Mouse (Mus musculus) embryonic fibroblast, embryonic 13.5 days (primary cell): Measurements from ENCODE around the gene Mepce. TPM values are rescaled to one million over a fixed set of nuclear protein-coding genes. Genes with fewer than 3 reads are reported as not detected.
A peak's percentile ranks its signal among the peaks of the same experiment; 100 is the strongest.

Experiments
- H3K27ac ChIP-seq: 2 replicates; pipeline ENCODE4 v1.5.1; 2012; ENCODE audit warnings: low read length, control low read depth, inconsistent platforms; ENCODE audit not compliant: insufficient read depth
- H3K4me1 ChIP-seq: 2 replicates; pipeline ENCODE4 v1.6.1; 2011; ENCODE audit warnings: low read length; ENCODE audit not compliant: control insufficient read depth, insufficient read depth
- H3K4me3 ChIP-seq: 2 replicates; pipeline ENCODE4 v1.5.1; 2011; ENCODE audit warnings: mild to moderate bottlenecking, control low read depth, low read length; ENCODE audit not compliant: insufficient read depth
- CTCF ChIP-seq: IDR thresholded peaks from 2 replicates; pipeline ENCODE4 v1.5.1; 2011; ENCODE audit warnings: mild to moderate bottlenecking, control low read depth, low read length, moderate library complexity, borderline replicate concordance; ENCODE audit not compliant: insufficient read depth
- POLR2A ChIP-seq: IDR thresholded peaks from 2 replicates; pipeline ENCODE4 v1.6.1; 2011; ENCODE audit warnings: low read depth, mild to moderate bottlenecking, control low read depth, low read length, moderate library complexity
- polyA plus RNA-seq: library from polyadenylated mRNA; stranded (reverse); fragments of >200 nt; gene quantifications from 2 replicates; pipeline ENCODE4 v1.2.4, GENCODE M21; 2011; ENCODE audit warnings: low read depth; ENCODE audit not compliant: missing spikeins, insufficient read length

Mepce gene
- polyA plus RNA-seq, 1 experiment = 34.8 TPM

DNA sequence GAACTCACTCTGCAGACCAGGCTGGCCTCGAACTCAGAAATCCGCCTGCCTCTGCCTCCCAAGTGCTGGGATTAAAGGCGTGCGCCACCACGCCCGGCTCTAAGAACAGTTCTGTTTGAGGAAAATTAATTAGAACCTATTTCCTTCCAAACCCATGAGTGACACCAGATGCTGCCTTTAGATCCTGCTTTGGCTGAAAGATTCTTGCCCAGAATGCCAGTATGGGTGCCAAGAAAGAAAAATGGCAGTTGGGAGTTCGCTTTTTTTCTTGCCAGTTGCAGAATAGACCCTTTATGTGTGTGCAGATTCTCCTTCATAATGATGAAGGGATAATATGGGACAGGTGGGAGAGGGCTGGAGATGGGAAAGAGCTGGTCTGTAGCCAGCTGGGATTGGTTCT is 43.3 kb downstream of the Mepce start:
- TF ChIP-seq POLR2A (no peak), CTCF (no peak)
- H3K4me3 ChIP-seq = no peak overlapping the region
- H3K27ac ChIP-seq = no peak overlapping the region
- 0 out of 2 replicates have a peak, but pooled peaks cover 8% of the 10 kb centered on the region for H3K4me1 ChIP-seq

DNA sequence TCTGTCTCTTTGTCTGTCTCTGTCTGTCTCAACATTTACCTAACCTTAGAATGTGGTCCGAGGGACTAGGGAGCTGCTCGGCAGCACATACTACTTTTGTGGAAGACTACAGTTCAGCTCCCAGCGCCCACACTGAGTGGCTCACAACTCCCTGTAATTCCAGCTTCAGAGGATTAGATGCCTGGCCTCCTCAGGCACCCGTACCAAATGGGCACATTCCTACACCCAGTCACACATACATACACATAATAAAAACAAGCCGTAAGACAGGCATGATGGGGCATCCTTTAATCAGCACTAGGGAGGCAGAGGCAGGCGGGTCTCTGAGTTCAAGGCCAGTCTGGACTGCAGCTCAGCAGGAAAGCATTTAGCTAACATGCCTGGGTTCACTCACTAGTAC is 44.6 kb downstream of the Mepce start:
- no peak overlapping the region for H3K4me3 ChIP-seq
- H3K27ac ChIP-seq = no peak overlapping the region
- TF ChIP-seq POLR2A (no peak), CTCF (no peak)
- peaks cover 11% of the 10 kb centered on the region for H3K4me1 ChIP-seq

DNA sequence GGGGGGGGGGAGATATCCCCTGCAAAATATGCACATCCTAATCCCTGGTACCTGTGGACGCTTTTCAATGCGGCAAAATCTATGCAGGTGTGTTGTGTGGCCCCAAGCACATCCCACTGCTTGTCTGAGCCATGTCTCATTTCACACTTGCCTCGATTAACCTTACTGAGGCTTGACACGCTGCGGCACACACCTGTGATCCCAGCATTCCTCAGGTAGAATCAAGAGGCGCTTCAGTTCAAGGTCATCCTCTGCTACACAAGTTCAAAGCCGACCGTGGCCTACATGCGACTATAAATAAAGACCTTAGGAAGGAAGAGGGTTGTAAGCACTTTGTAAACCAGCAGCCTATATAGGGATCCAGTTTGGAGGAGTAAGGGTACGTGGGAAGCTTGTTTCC is 45.4 kb downstream of the Mepce start:
- TF ChIP-seq CTCF (no peak), POLR2A (no peak)
- H3K4me1 ChIP-seq = peaks cover 11% of the 10 kb centered on the region
- H3K27ac ChIP-seq = no peak overlapping the region
- H3K4me3 ChIP-seq = no peak overlapping the region

DNA sequence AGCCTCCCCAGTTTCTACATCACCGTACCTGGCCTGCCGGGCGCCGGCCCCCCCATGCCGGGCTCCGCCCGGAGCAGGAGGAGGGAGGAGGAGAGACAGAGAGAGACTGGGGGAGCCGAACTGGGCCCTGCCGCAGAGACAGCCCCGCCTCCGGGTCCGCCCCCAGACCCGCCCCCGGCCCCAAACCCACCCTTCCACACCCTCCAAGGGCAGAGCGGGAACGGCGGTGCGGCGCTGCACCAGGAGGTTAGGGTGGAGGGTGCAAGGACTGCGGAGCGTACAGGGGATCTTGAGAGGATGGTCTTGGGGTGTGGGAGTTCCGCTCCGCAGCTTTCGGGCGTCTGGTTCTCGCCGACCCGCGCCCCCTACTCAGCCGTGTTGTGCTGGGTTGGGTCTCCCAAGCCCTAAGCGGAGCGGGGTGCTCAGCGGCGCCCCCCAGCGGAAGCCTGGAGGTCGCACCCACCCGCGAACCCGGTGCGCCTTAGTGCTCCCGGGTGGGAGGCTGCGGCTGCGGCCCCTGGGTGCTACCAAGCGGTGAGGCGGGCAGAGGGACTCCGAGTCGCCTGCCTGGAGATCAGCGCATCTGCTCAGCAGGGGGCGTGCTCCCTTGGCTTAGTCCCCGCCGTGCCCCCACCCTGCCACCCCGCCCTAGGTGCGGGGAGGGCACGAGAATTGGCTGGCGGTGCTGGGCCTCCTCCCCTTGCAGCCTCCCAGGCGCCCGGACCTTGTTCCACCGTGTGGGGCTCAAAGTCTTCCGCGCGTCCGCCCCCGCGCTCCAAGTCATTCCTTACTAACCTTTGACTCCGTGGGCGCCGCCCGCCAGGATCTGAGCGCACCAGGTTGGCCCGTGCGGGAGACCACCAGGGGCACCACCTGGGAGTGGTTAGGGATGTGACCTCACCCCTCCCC is 46.2 kb downstream of the Mepce start, which contains the start of gene Nyap1:
Nyap1 (minus strand) TSS at position 585 of the 909 bp plus-strand sequence.
- Histone ChIP-seq H3K4me3 (peak within 1 kb of the TSS; percentile 84), H3K4me1 (peaks cover 11% of the 10 kb centered on the region), H3K27ac (no peak within 1 kb of the TSS)
- TF ChIP-seq CTCF (no peak; the same call in none of the 2 replicates), POLR2A (peak; percentile 87)

DNA sequence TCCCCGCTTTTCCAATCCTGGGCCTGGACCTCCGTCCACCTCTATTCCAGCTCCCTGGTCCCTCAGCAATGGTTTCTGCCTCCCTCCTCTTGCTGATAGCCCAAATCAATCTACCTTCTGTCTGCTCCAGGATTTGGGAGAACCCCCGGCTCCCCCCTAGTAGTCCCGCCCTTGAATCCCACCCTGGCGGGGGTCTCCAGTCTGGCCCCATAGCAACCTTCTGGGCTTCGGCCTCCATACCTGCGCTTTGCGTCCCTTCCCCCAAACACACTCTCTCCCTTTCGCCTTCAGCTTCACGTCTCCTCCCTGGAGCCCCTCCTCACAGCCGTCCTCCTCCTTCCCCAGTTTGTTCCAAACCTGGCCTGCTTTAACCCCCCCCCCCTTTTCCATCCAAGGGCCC is 46.9 kb downstream of the Mepce start:
- no peak overlapping the region for H3K27ac ChIP-seq
- no peak for TF ChIP-seq CTCF
- TF ChIP-seq POLR2A = no peak
- H3K4me3 ChIP-seq = peak overlapping the region; percentile 84
- H3K4me1 ChIP-seq = peaks cover 11% of the 10 kb centered on the region

DNA sequence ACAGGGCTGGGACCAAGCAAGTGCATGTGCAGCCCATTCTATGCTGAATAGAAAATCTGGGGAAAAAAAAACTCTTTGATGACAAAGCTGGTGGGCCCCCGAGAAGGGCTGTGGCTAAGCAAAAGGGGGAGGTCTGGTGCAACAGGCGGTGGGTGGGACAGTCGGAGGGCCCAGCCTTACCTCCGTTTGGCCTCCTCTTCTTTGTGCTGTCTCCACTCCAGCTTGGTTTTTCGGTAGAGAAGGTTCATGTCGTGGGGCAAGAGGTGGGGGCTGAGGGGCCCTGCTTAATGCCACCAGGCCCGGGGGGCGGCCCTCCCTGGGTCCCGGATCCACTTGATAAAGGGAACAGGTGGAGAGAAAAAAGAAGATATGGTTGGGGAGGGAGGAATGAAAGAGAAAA is 48.0 kb downstream of the Mepce start:
- TF ChIP-seq CTCF (no peak), POLR2A (no peak)
- no peak overlapping the region for H3K4me3 ChIP-seq
- peaks cover 11% of the 10 kb centered on the region for H3K4me1 ChIP-seq
- no peak overlapping the region for H3K27ac ChIP-seq

- Histone ChIP-seq H3K4me3 (no peak overlapping the region), H3K27ac (no peak overlapping the region; the same call in 1 of the 2 replicates), H3K4me1 (peaks cover 11% of the 10 kb centered on the region)
- TF ChIP-seq POLR2A = no peak
- TF ChIP-seq CTCF = no peak
Measured at GRCm38 (mm10) chr5:137738516-137738915, 48.9 kb downstream of the Mepce start.

GRCm38 (mm10) chr5:137737400-137737940 is 50.0 kb downstream of the Mepce start:
- TF ChIP-seq POLR2A (no peak), CTCF (no peak)
- Histone ChIP-seq H3K4me3 (no peak overlapping the region), H3K27ac (no peak overlapping the region), H3K4me1 (peaks cover 11% of the 10 kb centered on the region)

DNA sequence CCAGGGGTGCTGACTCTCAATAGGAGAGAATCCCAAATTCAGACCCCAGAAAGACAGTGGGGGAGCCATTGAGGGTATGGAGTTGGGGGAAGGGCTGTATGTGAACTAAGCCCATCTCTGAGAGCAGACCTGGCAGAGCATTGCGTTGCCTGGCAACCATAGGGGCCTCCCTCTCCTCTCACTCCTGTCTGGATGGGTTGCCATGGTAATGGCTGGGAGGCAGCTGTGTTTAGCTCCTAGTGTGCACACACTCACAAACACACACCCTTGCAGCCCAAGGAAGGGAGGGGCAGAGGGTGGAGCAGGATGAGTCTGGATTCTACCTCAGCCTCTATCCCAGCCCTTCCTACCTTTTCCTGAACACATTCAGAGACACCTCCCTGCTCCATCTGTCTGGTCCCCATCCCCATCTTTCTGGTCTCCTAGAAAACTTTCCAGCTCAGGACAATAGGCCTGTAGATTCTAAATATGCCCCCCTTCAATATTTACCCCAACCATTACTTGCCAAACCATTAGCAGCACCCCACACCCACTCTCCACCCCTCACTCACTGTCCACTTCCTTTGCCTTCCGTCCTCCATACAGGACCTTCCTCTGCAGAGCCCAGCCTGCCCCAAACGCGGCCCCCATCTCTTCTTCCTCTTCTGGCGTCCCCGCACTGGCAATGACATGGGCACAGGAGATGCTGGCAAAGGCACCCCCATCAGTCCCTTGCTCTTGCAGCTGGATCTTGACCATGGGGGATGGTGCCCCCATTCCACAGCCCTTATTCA is 53.0 kb downstream of the Mepce start:
- Histone ChIP-seq H3K4me3 (no peak overlapping the region), H3K27ac (no peak overlapping the region), H3K4me1 (peaks cover 4% of the 10 kb centered on the region)
- TF ChIP-seq CTCF (no peak), POLR2A (no peak)
